Mouse (Mus musculus) heart, adult 9 months (tissue): ENCODE measurements around the gene Vgll4.
"Not testable (repeated sequence)": the region's sequence is repeated elsewhere in the genome, so short reads cannot be mapped to it uniquely, and the experiment has no call there.

Source experiments
- DNase-seq, 2 experiments: peaks; one replicate each; pipeline ENCODE4 v3.0.0; 2022; ENCODE audit warnings: low spot score in 2 of 2

Vgll4 gene

GRCm38 (mm10) chr6:114939666-114940065, 30.1 kb downstream of the Vgll4 start:
- no peak for DNase-seq

GRCm38 (mm10) chr6:114936941-114937313, 32.9 kb downstream of the Vgll4 start:
- no peak for DNase-seq

GRCm38 (mm10) chr6:114936297-114936940, 33.4 kb downstream of the Vgll4 start:
- no peak for DNase-seq

GRCm38 (mm10) chr6:114935362-114935761, 34.4 kb downstream of the Vgll4 start:
- no peak for DNase-seq

GRCm38 (mm10) chr6:114934045-114934444, 35.7 kb downstream of the Vgll4 start:
- no peak for DNase-seq

GRCm38 (mm10) chr6:114932991-114933392, 36.8 kb downstream of the Vgll4 start:
- DNase-seq, result no peak

GRCm38 (mm10) chr6:114932116-114932500, 37.7 kb downstream of the Vgll4 start:
- DNase-seq, result no peak

- DNase-seq, result no peak
These were observed 38.3 kb downstream of the Vgll4 start for GRCm38 (mm10) chr6:114931212-114932115.

GRCm38 (mm10) chr6:114930646-114931045, 39.1 kb downstream of the Vgll4 start:
- no peak for DNase-seq

- DNase-seq, result no peak
These were observed 39.7 kb downstream of the Vgll4 start for GRCm38 (mm10) chr6:114930038-114930591.

- no peak for DNase-seq
These were observed 40.4 kb downstream of the Vgll4 start for GRCm38 (mm10) chr6:114929346-114929745.

- DNase-seq, result peak; percentile 68 to 74
These were observed 41.3 kb downstream of the Vgll4 start for GRCm38 (mm10) chr6:114928462-114928861.

GRCm38 (mm10) chr6:114927400-114927799, 42.4 kb downstream of the Vgll4 start:
- DNase-seq, result no peak

- DNase-seq, result peak in 1 of 2 experiments; percentile 62
These were observed 43.2 kb downstream of the Vgll4 start for GRCm38 (mm10) chr6:114926369-114927157.

- no peak for DNase-seq
These were observed 44.6 kb downstream of the Vgll4 start for GRCm38 (mm10) chr6:114925196-114925595.

- not testable (repeated sequence) for DNase-seq
These were observed 47.3 kb downstream of the Vgll4 start for GRCm38 (mm10) chr6:114922355-114923096.

- DNase-seq, result peak; percentile 92 to 97
These were observed 48.0 kb downstream of the Vgll4 start for GRCm38 (mm10) chr6:114921632-114922354.

- peak; percentile 70 to 78 for DNase-seq
These were observed 49.0 kb downstream of the Vgll4 start for GRCm38 (mm10) chr6:114920523-114921445.

GRCm38 (mm10) chr6:114919670-114920313, 50.0 kb downstream of the Vgll4 start:
- DNase-seq, result no peak
